Mouse (Mus musculus) kidney, embryonic 14.5 days (tissue): Measurements from ENCODE around the gene Znfx1. TPM values are rescaled to one million over a fixed set of nuclear protein-coding genes. Genes with fewer than 3 reads are reported as not detected.

ENCODE experiments used
- ATAC-seq: fragments of 200-750 bp; cut with Nextera tagmentation; 2 replicates; pipeline ENCODE4 v1.8.0; 2017; ENCODE audit warnings: moderate number of reproducible peaks, mild to moderate bottlenecking, moderate TSS enrichment, moderate library complexity; ENCODE audit not compliant: low FRiP score, low TSS enrichment
- H3K27ac ChIP-seq: fragments of 300-500 bp; sonication (generic); 2 replicates; pipeline ENCODE4 v1.5.1; 2014; ENCODE audit warnings: low read depth, mild to moderate bottlenecking, low read length, moderate library complexity, mixed read lengths
- H3K27me3 ChIP-seq: fragments of 300-500 bp; sonication (generic); 2 replicates; pipeline ENCODE4 v1.6.1; 2014; ENCODE audit warnings: mild to moderate bottlenecking, low read length; ENCODE audit not compliant: control insufficient read depth, insufficient read depth
- H3K36me3 ChIP-seq: fragments of 300-500 bp; sonication (generic); 2 replicates; pipeline ENCODE4 v1.6.1; 2014; ENCODE audit warnings: low read length, mixed read lengths; ENCODE audit not compliant: control insufficient read depth, insufficient read depth
- H3K4me1 ChIP-seq: fragments of 300-500 bp; sonication (generic); 2 replicates; pipeline ENCODE4 v1.6.1; 2014; ENCODE audit warnings: low read length, mixed read lengths; ENCODE audit not compliant: control insufficient read depth, insufficient read depth
- H3K4me2 ChIP-seq: fragments of 300-500 bp; sonication (generic); replicated peaks from 2 replicates; pipeline ENCODE4 v1.6.1; 2014; ENCODE audit warnings: low read depth, mild to moderate bottlenecking, low read length
- H3K4me3 ChIP-seq: fragments of 300-500 bp; sonication (generic); 2 replicates; pipeline ENCODE4 v1.5.1; 2014; ENCODE audit warnings: mild to moderate bottlenecking, low read length
- H3K9ac ChIP-seq: fragments of 300-500 bp; sonication (generic); 2 replicates; pipeline ENCODE4 v1.6.1; 2014; ENCODE audit warnings: low read depth, mild to moderate bottlenecking, low read length, moderate library complexity
- H3K9me3 ChIP-seq: fragments of 300-500 bp; sonication (generic); 2 replicates; pipeline ENCODE4 v1.6.1; 2016; ENCODE audit warnings: low read length; ENCODE audit not compliant: control insufficient read depth
- WGBS: fragments of 180-500 bp; shearing (Covaris S2); extraction: QIAGEN DNeasy Blood & Tissue Kit; methylation state at CpG from one replicate; pipeline ENCODE4 v1.1.7; 2014; 5-methylcytosine and 5-hydroxymethylcytosine counted together
- polyA plus RNA-seq: library from polyadenylated mRNA; unstranded; fragments of >200 nt; fragmentation: Nextera tagmentation; extraction: Ambion mirVana; gene quantifications from 2 replicates; pipeline ENCODE4 v1.2.1, GENCODE M21; 2014

Znfx1 gene
- polyA plus RNA-seq, 1 experiment from 2014 or later, result 10.5 TPM

GRCm38 (mm10) chr2:167001486-167001885 is 61.3 kb downstream of the Znfx1 start:
- ATAC-seq, result no peak
- WGBS, result 82% methylated on average over 9 of the region's 9 CpGs
- Histone ChIP-seq H3K4me2 (no peak overlapping the region), H3K9ac (no peak overlapping the region), H3K9me3 (no peaks in the 10 kb centered on the region), H3K27me3 (no peaks in the 10 kb centered on the region), H3K36me3 (no peaks in the 10 kb centered on the region), H3K4me1 (no peaks in the 10 kb centered on the region), H3K27ac (no peak overlapping the region), H3K4me3 (no peak overlapping the region)

DNA sequence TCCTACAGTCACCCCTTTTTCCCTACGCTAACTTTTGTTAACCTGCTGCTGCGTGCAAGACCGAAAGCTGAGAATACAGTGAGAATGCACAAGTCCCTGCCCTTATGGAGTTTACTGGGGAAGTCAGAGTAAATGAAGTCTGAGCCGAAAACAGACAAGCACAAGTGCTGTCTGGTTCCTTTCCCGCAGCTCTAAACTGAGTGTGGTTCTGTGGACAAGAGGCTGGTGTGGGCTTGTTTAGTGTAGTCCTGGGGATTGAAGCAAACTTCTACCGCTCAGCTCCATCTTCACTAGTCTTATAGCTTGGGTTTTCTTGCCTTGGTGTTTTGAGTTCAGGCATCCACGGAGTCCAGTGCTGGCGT is 66.3 kb downstream of the Znfx1 start:
- WGBS, result 39% methylated on average over 8 of the region's 8 CpGs
- peak; percentile 9; the same call in 1 of the 2 replicates for ATAC-seq
- no peaks in the 10 kb centered on the region for H3K27me3 ChIP-seq

GRCm38 (mm10) chr2:166995796-166996532 is 66.9 kb downstream of the Znfx1 start, which contains the start of gene Stau1:
Gene Stau1 (minus strand): TSS chr2:166996299.
- no peaks in the 10 kb centered on the region for H3K9me3 ChIP-seq
- H3K4me1 ChIP-seq, result peaks cover 25% of the 10 kb centered on the region
- ATAC-seq, result peak; percentile 99
- H3K27ac ChIP-seq, result peak within 1 kb of the TSS; percentile 96
- peak within 1 kb of the TSS; percentile 97 for H3K4me3 ChIP-seq
- peak within 1 kb of the TSS; percentile 93 for H3K9ac ChIP-seq
- H3K36me3 ChIP-seq, result no peaks in the 10 kb centered on the region
- H3K27me3 ChIP-seq, result no peaks in the 10 kb centered on the region
- peak within 1 kb of the TSS; percentile 91 for H3K4me2 ChIP-seq
- under 1% methylated on average over 77 of the region's 88 CpGs for WGBS

More for the DNA sequence above, 66.3 kb downstream of the Znfx1 start:
- peak overlapping the region; percentile 60; the same call in 1 of the 2 replicates for H3K27ac ChIP-seq
- peak overlapping the region; percentile 45 for H3K4me2 ChIP-seq
- peak overlapping the region; percentile 97 for H3K4me3 ChIP-seq
- no peaks in the 10 kb centered on the region for H3K9me3 ChIP-seq
- peaks cover 25% of the 10 kb centered on the region for H3K4me1 ChIP-seq
- peak overlapping the region; percentile 58 for H3K9ac ChIP-seq
- no peaks in the 10 kb centered on the region for H3K36me3 ChIP-seq

GRCm38 (mm10) chr2:166995021-166995795 is 67.6 kb downstream of the Znfx1 start:
- Histone ChIP-seq H3K4me3 (peak overlapping the region; percentile 97), H3K27ac (peak overlapping the region; percentile 96), H3K4me1 (peaks cover 25% of the 10 kb centered on the region), H3K36me3 (no peaks in the 10 kb centered on the region), H3K4me2 (peak overlapping the region; percentile 91), H3K9me3 (no peaks in the 10 kb centered on the region), H3K9ac (peak overlapping the region; percentile 93), H3K27me3 (no peaks in the 10 kb centered on the region)
- no peak; the same call in 1 of the 2 replicates for ATAC-seq
- WGBS, result 2% methylated on average over 28 of the region's 28 CpGs

GRCm38 (mm10) chr2:166991945-166992344 is 70.9 kb downstream of the Znfx1 start:
- Histone ChIP-seq H3K4me1 (peaks cover 25% of the 10 kb centered on the region), H3K27ac (no peak overlapping the region)

GRCm38 (mm10) chr2:166990861-166991260 is 72.0 kb downstream of the Znfx1 start:
- Histone ChIP-seq H3K4me3 (no peak overlapping the region), H3K27ac (no peak overlapping the region), H3K27me3 (no peaks in the 10 kb centered on the region), H3K4me1 (peaks cover 25% of the 10 kb centered on the region), H3K9me3 (no peaks in the 10 kb centered on the region), H3K4me2 (no peak overlapping the region), H3K9ac (no peak overlapping the region), H3K36me3 (no peaks in the 10 kb centered on the region)
- 87% methylated on average over 7 of the region's 7 CpGs for WGBS
- no peak for ATAC-seq

More at GRCm38 (mm10) chr2:166991945-166992344, 70.9 kb downstream of the Znfx1 start:
- Histone ChIP-seq H3K27me3 (no peaks in the 10 kb centered on the region), H3K9ac (no peak overlapping the region), H3K9me3 (no peaks in the 10 kb centered on the region), H3K4me2 (no peak overlapping the region), H3K4me3 (no peak overlapping the region), H3K36me3 (no peaks in the 10 kb centered on the region)
- ATAC-seq, result no peak

Other genes with a start within 250 kb of the Znfx1 start
- gene Cse1l, start 157.0 kb downstream of the Znfx1 start, polyA plus RNA-seq, result 135 and 187 TPM in 2 replicates
- gene Stau1, start 66.7 kb downstream of the Znfx1 start, polyA plus RNA-seq, result 43.2 and 81.7 TPM in 2 replicates
- gene Ddx27, start 47.8 kb downstream of the Znfx1 start, polyA plus RNA-seq, result 43.5 and 55.8 TPM in 2 replicates
- 1.5 and 1.7 TPM in 2 replicates for gene Kcnb1, start 127.1 kb upstream of the Znfx1 start, polyA plus RNA-seq
- gene Ptgis, start 177.6 kb upstream of the Znfx1 start, polyA plus RNA-seq, result 15.5 and 18.0 TPM in 2 replicates